Mouse (Mus musculus) 416B (cell line): ENCODE results near the gene Btf3.
A peak's percentile ranks its signal among the peaks of the same experiment; 100 is the strongest.

ENCODE experiments used
- DNase-seq: peaks from one replicate; pipeline ENCODE4 v3.0.0; 2011; ENCODE audit warnings: low read depth

Gene Btf3

DNA sequence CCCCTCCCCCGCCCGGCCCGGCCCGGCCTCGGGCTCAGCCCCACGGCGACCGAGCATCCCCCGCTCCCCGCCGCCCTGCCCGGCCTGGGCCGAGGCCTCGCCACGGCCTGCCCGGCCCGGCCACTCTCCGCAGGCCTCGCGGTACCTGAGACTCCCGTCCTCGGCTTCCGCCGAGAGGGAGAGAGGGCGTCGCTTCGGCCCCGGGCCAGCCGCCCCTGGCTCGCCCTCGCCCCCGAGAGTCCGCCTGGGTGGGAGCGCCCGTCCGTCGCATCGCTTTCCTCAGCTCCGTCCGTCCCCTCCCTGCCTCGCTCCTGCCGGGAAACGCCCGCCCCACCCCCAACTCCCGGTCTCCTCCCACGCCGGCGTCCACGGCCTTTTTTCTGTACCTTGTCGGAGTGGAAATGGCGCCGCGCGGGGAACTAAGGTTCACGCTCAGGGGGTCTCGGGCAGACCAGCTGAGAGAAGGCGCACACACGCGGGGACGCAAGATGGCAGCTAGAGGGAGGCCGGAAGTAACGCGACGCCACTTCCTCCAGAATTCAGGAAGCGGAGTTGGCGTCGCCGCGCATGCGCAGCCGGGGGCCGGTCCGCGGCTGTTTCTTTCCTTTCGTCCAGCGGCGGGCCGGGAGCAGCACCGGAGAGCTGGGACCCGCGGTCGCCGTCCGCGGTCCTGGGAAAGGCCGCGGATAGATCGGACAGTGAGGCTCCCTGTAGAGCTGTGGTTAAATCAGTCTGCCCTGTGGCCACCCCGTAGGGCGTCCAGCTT lies at the start of gene Btf3:
Gene Btf3 (minus strand): TSS at position 527 of the 766 bp plus-strand sequence.
- peak; percentile 95 for DNase-seq

DNA sequence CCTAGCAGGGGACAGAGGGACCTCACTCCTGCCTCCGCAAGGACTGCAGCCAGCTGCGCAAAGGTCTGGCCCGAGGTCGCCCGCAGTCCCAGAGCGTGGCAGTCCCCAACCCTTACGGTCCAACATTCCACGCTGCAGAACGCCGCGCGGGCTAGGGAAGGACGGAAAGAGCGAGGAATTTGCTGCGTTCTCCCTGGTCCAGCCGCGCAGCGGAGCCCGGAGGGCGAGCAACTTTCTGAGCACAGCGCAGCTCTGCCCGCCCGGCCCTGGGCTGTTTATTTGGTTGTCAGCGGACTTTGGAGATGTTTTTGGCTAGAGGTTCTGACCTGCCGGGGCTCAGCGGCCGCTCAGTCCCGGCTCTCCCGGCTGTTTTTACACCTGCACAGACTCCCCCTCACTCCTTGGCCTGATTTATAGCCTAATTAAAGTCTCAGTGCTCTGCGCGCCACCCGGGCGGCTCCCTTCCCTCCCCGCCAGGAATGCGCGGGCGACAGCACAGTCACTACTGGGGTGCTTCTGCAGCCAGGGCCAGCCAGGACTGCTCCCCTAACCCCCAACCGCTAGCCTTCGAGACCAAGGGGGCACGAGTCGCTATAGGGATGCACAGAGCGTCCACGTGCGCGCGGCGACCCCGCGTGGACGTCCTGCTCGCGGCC lies 49.1 kb upstream of the Btf3 start:
- no peak for DNase-seq

DNA sequence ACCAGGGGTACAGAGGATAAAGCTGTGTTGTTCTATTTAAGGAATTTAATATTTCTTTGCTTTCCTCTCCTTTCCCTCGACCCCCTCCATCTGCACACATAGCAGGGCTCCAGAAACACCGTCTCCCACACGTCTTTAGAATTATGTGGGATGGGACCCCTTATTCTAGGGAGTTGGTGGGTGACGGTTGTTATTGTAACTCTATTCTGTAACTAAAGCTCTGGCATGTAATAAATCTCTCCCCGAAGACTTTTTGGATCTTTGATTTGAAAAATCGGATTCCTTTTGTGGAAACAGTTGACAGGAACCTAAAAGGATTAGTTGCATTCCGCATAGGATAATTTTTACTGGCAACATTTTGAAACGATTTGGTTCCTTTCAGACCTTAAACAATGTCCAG lies 48.3 kb upstream of the Btf3 start:
- no peak for DNase-seq

DNA sequence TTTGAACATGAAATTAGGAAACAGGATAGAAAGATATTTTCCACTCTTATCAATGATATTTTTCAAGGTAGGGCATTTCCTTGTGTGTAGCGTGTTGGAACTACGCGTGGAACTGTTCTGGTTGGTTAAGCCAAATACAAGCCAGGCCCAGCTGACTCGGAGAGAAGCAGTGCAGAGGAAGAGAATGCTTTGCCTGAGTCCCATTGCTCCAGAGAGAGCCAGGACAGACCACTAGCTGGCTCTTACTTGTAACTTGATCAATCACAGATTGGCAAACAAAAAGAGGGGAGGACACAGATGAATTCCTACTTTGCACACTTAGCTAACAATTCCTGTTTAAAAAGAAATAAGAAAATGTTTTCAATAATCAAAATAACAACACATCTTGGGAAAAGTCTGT lies 46.2 kb upstream of the Btf3 start:
- no peak for DNase-seq

DNA sequence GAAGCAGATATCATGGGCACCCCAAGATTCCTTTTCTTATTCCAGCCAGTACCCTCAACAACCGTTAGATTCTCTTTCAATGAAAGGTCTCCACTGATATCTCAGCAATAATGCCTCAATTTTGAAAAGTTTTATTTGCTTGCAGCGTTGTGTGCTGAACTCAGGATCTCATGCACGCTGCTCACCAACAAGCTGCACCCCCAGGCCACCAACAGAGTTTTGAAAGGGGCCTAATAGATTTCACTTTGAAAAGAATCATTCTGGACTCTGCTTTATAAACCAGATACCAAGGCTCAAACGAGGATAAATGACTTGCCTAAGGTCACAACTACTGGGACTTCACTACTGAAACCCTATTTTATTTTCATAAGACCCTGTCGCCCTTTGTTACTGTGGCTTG lies 44.4 kb upstream of the Btf3 start:
- DNase-seq = no peak

DNA sequence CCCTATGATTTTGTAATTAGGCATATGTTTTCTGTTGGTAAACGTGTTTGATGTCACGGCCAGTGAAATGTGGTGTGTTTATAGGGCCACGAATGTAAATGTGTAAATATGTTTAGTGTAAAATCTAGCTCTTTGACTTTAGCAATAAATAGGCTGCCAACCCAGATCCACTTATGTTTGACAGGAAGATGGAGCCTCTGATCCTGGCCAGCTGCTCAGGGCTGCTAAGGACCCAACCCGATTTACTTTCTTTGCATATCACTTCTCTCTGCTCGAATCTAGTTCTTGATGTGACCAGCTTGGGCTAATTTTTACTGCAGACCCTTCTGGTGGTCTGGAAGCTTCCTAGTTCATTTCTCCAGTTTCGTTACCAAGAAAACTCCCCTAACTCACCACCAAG lies 43.6 kb upstream of the Btf3 start:
- no peak for DNase-seq

DNA sequence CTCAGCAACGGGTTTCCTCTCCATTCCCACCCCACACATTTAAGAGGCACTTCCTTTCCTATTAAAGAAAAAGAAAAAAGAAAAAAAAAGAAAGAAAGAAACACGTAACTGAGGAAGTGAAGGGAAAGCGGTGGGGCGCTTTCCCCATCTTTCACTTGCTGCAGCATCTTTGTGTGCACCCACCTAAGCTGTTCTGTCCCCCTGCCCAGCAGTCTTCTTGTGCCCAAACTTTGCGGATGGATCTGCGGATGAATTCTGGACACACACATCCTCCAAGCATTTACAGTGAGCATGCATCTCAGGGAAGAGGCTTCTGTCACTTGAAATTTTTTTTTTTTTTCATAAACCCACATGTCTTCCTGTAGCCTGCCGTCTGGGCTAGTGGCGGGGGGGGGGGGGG lies 42.5 kb upstream of the Btf3 start:
- DNase-seq = no peak

DNA sequence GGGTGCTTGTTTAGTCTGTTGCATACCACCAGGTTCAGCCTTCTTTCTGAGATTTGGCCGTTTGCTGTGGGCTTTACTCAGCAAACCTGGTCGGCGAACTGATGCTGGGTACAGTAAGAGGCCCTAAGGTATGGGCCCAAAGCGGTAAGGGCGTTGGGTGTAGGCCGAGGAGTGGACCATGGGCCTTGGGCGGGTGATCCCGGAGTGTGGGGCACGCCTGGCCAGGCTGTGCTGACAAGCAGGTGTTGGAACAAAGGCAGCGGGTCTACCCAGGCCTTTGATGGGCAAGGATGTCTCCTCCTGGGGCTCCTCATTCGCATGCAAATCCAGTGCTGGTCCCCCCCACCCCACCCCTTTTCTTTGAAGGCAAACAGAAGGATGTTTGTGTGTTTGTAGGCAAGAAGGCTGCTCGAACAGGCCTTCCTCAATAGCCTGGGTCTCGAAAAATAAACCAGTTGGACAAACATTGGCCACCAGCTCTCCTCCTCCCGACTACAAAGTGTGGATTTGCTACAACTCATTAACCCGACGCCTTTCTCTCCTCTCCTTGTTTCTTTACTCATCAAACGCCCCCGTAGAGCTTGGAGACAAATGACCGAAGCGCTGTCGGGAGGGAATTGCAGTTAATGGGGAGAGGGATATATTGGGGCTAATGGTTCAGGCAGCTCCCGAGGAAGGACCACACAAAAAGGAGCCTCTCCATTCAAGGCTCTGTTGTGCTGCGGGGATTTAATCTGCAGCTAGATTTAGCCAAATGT lies 41.8 kb upstream of the Btf3 start:
- no peak for DNase-seq

DNA sequence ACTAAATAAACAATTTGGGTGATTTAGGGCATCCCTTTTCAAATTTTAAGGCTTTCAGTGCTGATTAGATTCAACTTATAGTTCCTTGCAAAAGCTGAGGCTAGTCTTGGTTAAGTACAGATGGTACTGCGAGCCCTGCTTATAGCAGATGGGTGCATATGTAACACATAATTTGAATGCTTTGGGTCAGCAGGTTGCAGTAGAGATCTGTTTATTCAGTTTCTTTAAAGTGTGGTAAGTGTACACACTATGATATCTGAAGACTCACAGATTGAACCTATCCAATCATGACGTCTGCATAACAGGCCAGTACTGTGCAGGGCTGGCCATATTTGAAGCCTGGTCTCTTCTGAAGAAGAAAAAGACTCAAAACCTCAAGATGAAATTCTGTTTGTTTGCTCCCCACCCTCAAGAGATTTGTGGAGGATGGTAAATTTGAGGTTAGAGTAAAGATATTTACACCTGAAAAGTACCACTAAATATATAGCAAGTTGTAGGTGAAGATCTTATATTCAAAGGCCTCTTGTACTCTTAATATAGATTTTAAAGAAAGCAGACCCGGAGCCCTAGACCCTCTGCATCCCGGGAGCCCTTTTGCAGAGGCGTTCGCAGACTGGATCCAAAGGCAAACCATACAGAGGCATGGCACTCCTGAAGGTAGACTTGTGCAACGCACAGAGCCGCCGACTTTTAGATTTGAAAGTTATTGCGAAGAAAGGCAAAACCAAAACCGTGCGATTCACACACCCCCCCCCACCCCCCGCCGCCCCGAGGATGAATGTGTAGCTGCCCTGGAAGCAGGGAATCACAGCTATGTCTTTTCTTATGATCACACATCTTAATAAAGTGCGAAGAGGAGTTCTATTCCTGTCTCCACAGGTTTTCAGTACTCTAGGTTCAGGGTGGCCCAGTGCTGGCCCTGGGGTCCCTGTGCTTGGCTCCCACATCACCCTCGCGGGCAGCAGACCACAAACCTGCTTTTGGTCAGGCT lies 40.9 kb upstream of the Btf3 start:
- no peak for DNase-seq

DNA sequence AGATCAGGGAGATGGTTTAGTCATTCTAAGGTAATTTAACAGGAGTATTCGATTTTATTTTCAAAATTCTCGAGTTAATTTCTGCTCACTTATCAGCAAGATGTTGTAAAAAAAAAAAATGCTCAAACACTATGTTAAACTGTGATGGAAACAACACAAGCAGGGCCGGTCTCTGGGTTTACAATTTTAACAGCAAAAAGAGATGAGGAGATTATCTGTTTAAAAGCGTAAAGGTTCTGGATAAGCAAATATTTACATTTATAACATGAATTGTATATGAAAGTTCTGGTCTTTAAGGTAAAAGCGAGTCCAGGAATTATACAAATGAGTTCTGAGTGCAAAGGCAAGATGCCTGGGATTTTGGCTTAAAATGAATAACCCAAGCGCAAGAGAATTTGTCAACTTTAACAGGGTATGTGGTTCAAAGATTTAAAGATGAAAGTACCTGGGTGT lies 40.2 kb upstream of the Btf3 start:
- no peak for DNase-seq

DNA sequence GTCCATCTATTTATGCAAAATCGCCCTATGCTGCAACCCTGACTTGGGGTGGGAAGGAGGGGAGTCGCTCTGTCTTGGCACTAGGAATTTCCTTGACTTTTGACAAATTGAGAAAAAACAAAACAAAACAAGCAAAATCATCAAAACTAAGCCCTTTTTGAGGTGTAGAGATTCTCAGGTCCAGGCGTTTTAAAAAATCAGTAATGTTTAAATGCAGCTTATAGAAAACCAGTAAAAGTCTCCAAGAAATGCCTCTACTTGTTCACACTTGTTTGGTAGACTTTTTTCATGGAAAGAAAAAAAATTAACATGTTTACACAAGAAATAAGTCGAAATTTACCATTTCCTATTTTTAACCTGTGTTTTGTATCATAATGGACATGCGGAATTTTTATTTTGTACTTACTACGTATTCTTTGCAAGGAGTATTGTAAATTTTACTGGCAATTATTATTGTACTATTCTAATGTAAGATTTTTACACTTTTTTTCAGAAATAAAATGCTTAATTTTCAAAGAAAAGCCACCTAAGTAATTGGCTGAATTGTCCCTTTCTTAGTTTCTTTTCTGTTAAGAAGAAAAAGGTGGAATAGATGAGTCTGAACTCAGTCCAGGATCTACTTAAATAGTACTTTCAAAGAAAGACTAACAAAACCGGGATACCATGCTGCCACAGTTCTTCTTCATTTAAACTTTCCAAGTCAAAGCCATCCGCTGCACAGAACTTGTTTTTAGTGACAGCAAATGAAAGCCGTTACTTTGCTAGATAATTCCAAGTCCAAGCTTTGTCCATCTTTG lies 39.6 kb upstream of the Btf3 start:
- DNase-seq = no peak

DNA sequence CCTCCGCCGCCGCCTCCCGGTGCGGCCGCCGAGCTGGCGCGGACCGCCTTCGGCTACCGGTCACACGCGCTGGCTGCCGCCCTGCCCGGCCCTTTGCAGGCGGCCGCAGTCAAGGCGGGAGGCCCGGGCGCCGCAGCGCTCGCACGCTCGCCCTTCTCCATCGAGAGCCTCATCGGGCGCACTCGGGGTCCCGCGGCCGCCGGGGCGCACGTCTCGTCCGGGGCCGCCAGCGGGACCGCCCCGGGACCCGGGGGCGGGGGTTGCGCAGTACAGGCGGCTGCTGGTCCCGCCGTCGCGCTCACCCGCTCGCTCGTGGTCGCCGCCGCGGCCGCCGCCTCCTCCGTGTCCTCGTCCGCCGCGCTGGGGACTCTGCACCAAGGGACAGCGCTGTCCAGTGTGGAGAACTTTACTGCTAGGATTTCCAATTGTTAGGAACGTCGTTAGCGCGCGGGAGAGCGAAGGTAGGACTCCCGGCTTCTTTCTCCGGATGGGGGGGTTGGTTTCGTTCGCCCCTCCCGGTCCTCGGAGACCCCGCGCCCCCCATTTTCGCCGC lies 38.8 kb upstream of the Btf3 start:
- no peak for DNase-seq

DNA sequence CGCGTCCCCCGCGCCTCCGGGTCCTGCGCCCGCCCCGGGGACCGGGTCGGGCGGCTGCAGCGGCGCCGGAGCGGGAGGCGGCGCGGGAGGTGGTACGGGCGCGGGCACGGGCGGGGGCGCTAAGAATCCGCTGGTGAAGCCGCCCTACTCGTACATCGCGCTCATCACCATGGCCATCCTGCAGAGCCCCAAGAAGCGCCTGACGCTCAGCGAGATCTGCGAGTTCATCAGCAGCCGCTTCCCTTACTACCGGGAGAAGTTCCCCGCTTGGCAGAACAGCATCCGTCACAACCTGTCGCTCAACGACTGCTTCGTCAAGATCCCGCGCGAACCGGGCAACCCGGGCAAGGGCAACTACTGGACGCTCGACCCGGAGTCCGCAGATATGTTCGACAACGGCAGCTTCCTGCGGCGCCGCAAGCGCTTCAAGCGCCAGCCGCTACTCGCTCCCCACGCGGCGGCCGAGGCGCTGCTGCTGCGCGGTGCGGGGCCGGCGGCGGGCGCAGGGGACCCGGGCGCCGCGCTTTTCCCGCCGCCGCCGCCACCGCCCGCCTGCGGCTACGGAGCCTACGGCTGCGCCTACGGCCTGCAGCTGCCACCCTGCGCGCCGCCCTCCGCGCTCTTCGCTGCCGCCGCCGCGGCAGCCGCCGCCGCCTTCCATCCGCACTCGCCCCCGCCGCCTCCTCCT lies 38.2 kb upstream of the Btf3 start:
- no peak for DNase-seq

DNA sequence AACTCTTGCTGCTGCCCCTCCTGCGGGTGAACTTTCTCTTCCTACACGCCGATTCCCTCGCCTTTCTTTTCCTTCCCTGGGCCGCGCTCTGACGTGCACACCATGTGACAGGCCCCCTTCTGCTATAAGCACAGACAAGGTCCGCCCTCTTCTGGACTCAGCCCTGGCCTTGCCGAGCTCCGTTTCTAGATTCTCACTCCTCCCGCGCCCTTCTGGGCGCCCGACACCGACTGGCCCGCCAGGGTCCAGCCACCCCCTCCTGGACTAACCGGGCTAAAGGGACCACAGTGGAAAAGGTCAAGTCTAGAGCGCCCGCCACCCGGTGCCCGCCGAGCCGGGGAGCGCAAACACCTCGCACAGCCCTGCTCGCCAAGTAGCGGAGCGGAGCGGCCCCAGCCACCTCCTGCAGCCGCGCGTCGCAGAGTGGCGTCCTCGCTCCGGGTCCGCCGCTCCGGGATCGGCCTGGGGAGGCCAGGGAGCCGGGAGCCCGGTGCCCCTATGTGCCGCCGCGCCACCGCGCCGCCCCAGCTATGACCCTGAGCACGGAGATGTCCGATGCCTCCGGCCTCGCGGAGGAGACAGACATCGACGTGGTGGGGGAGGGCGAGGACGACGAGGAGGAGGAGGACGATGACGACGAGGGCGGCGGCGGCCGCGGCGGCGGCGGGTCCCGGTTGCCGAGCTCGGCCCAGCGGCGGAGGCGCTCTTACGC lies 37.4 kb upstream of the Btf3 start, which contains the start of gene Foxd1:
Gene Foxd1 (plus strand): TSS at position 153 of the 712 bp plus-strand sequence.
- DNase-seq = no peak

DNA sequence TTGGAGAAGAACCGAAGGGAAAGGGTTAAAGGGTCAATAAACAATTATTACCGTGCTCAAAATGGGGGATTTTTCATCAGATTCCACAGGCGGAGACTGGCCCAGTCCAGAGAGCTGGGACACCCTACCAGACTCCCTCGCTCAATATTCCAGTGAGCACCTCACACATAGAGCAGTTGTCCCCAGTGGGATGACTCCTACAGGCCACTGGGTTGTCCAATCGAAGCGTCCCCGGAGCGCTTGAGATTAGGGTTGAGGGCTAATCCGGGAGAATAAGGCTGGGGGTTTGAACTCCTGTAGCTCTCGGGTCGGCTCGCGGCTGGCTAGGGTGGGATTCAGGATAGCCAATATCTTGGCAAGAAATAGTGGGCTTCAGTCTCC lies 36.9 kb upstream of the Btf3 start:
- DNase-seq = no peak

DNA sequence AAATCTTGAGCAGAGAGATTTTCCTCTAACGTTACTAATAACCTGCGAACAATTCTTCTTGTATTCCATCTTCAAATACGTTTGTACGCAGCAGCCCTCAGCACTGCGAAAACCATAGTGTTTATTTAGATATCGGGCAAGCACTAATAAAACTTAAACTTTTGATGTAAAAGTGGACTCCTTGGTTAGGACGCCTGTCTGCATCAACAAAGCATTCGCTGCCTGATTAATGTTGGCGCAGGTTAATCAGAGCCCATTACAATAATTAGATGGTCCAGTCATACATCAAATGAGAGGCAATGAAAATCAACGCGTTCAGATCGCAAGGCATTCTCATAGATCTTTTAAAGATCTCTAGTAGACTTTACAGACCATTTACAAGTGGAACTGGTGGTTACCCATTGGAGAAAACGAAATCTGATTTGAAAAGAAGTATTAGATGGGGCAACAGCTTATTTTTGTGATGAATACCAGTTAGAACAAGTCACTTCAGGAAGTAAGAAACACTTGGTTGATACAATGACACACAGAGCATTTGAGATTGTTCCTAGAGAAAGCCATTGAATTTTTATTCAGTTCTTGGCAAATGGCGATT lies 35.7 kb upstream of the Btf3 start:
- DNase-seq = no peak

DNA sequence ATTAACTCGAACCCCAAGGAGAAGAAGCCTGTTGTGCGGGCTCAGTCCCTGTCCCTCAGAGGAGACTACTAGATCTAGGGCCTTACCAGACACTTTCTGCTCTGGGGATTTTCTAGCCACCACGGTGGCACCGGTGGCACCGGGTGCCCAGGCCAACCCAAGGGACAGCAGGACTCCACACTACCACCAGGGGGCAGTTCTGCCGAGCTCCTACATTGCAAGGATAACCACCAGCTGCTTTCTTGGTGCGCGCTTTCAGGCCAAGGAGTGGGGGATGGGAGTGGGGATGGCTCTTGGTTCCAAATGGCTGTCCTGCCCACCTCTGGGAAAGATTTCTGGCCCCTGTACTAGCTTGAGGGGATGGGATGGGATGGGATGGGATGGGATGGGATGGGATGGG lies 34.7 kb upstream of the Btf3 start:
- DNase-seq = peak; percentile 22

DNA sequence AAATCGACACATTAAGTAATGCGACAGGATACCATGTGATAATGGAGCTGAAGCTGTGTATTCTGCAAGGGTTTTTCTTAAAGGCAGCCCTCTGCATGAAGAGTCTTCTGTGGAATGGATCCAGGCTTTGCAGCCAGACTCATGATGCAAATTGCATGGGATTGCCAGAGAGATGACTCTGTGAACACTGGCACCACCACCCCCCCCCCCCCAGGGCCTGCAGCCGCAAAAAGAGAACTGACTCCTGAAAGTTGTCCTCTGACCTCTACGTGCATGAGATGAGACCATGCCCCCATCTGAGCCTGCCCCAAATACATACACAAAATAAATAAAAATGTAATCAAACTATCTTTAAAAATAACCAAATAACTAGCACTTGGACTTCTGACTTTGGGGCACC lies 32.7 kb upstream of the Btf3 start:
- DNase-seq = no peak

DNA sequence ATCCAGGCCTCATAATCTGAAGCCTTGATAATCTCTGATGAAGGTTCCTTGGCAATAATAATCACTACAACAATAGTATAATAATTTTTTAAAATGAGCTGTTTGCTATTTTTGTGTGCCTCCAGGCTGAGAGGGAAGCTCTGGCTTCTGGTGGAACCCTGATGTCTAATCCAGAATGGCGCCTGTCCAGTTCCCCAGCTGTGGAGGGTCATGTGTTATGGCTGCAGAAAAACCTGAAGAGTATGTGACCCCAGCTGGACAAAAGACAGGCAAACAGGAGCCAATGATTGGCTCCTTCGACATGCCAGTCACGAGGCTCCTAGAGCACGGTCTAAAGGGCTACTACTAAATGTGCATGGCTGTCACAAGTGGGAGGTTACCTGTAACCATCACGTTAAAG lies 23.7 kb upstream of the Btf3 start:
- DNase-seq = no peak
